Mouse (Mus musculus): ENCODE data around the gene Lingo2.

Gene Lingo2

DNA sequence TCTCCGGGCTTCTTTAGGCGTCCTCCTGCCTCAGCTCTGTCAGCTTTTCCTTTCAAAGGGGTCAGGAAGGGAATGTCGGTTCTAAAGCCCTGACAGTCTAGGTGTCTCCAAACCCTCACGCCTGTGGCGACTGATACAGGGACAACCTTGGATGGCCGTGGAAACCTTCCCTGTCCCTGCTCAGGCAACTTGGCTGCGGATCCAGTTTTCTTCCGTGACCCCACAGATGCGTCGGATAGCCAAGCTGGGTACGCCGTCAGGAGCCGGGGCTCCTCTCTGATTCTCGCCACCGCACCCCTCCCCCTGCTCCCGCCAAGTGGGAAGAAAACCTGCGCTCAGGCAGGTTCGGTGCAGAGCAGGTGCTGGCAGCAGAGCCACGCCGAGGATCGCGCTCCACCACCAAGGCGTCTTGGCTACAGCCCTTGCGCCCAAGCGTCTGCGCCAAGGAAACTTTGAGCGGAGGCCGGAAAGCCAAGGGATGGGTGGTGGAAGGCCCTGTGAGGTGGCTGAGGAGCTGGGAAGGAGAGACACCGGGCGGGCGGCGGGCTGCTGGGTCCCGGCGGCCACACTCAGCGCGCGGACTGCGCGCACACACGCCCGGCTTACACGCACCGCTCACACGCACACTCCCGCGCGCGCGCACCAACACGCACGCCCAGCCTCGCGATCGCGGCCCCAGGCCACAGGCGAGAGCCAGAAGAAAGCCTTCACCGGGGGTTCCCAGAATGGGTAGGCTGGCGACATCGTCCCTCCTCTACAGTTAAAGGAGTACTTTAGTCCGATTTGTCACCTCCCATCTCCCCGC lies at the start of gene Lingo2:
Lingo2 (minus strand) TSS at position 598 of the 805 bp plus-strand sequence.
- no peak for DNase-seq (ENCODE audit: low spot score)

DNA sequence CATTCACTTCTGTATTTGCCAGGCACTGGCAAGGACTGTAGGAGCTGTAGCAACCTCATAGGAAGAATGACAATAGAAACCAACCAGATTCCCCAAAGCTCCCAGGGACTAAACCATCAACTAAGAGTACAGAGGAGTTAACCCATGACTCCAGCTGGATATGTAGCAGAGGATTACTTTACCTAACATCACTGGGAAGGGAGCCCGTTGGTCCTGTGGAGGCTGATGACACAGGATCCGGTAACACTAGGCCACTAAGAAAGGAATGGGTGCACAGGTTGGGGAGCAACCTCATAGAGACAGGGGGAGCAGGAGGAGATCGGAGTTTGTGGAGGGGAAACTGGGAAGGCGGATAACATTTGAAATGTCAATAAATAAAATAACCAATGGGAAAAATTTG lies 21.8 kb upstream of the Lingo2 start:
- DNase-seq (ENCODE audit: low spot score) = no peak

DNA sequence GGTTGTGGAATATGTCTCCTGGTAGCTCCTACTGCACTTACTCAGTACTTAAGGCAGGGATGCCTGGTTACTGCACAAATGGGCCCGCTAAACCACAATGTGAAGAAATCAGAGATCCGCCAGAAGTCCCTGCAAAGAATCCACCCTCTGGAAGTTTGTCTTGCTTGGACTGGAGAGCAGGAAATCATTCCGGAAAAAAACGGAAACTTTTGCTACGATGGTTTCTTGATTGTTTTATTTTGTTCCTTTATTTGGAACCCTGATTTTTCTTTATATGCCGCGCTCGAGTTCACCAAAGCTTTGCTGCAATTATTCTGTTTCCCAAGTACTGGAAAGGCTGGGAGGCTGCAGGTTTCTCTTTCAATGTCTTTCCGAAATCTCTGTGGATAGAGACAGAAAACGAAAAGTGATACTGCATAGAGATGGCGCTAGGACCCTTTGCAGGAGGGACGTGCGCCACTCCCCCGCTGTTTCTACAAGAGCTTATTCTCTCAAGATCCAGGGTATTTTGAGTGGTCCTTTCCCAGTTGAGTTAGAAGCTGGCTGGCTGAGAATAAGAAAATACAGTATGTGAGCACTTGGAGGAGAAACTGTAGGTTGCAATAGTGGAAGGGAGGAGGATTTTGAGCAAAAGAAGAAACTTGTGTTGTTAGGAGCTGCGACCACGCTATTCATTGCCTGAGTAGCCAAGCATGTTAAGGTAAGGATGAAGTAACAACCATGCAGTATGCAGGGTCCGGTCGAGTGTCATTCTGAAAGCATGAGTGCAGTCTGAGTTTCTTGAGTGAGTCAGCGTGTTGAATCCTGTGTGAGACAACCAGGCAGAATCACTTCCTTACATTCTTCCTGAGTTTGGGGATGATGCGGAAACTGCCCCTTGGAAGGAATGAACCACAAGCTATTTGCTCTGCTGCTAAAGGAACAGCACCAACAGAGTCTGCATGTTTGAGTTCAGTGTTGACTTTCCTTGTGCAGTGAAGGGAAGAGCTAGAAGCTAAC lies 1.2 kb upstream of the Lingo2 start:
- no peak for DNase-seq (ENCODE audit: low spot score)

DNA sequence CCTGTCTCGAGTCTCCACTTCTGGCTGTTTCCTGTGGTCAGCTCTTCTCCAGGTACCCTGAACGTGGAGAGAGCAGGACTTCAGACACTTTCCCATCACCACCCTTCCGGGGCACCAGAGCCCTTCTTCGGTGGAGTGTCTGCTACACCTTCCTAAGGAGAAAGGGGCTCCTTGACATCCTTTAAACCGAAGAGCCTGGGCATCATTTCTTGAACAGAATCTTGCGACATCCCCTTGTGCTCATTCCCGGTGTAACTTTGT lies 338 bp upstream of the Lingo2 start:
- no peak for DNase-seq (ENCODE audit: low spot score)

DNA sequence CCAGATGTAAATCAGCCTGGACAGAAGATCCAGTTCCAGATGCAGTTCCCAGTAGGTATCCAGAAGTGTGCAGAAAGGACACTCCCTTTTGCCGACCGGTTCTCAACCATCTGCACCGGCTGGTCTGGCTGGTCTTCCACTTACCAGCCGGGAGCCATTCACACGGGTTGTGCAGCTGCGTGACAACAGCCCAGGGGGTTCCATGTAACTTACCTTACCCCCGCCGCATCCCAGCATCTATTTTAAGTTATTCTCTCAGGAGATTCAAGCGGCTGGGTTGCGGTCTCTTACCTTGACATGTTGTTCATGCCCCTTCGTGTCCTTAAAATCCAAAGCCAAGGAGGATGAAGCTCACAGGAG lies 777 bp downstream of the Lingo2 start:
- no peak for DNase-seq (ENCODE audit: low spot score)

DNA sequence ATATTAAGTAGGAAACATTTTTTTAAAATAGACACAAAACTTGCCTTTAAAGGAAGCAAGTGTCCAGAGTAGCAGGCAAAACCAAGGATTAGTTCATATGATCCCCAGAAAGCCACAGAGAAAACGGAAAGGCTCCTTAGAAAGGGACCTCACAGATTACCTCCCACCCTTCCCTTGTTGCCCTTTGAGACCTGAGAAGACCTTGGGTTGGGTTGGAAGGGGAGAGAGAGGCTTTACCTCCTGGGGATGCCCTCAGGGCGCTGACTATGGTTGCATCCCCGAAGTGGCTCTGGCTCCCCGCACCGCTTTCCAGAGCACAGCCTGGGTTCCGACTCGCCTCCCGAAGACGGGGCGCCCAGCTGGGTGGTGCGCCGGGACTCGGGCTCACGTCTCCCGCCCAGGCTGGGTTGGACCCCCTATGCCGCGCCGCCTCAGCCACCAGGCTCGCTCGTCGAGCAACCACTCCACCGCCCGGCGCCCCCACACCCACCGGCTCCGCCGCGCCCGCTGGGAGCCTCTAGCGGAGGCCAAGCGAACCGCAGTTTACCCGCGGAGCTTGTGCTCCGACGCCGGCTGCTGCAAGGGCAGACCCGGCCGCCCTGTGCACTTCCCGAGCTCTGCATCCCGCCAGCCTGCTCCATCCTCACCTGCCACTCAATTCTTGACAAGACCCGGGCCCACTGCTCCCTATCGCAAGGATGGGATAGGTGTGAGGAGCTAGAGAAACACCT lies 1.4 kb downstream of the Lingo2 start:
- no peak for DNase-seq (ENCODE audit: low spot score)

DNA sequence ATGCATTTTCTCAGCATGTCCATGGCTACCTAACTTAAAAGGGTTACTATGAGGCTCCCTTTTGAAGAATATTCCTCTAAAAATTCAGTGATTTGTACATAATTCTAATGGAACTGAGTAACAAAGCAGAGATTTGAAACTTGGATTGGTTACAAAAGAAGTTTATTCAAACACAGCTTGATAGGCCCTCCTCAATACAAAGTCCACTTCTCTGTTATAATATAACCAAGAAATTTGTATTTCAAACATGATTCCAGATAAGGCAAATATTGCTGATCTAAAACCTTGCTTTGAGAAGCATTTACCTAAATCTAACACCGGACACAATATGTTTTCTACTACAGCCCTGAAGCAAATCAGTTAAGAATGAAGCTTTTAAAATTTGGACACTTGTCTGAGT lies 60.7 kb downstream of the Lingo2 start:
- no peak for DNase-seq (ENCODE audit: low spot score)

DNA sequence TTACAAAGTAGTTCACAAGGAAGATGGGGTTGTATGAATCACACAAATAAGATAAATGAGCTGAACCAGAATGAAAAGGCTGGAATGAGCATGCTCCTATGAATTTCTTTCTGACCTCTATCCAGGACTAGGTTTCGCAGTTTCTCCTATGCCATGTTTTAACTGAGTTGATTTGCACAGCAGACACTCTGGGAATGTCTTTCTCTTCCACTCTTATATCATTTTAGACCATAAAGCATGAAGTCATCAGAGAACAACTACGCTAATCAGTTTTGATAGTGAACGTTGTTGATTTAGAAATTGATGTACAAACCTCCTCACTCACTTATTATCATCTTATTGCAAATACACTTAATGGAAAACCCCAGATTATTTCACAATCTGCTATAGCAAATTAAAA lies 61.2 kb downstream of the Lingo2 start:
- no peak for DNase-seq (ENCODE audit: low spot score)

DNA sequence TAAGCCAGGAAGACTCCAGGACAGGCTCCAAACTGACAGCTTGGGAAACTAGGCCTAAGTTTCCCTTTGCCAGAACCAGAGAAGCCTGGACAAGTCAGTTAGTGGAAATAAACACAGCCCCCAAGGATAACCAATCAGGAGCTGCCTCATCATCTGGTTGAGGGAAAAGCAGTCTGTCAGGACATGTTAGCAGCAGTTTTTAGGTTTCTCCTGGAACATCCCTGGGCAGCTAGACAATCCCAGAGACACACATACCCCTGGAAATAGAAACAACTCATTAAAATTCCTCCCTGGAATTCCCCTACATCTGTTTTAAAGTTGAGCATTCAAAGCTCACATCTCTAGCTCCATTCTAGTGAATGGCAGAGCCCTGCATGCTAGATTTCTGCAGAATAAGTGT lies 76.8 kb downstream of the Lingo2 start:
- DNase-seq (ENCODE audit: low spot score) = no peak

DNA sequence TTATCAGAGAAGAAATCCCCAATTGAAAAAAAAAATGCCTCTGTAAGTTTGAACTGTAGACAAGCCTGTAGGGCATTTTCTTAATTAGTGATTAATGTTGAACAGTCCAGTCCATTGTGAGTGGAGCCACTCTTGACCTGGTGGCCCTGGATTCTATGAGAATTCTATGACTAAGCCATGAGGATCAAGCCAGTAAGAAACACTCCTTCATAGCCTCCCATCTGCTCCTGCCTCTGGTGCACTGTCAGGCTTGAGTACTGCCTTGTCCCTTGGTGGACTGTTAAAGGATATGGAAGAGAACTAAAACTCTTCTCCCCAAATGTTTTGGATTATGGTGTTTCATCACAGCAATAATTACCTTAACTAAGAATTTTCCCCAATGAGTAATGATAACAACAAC lies 126.6 kb downstream of the Lingo2 start:
- DNase-seq (ENCODE audit: low spot score) = no peak

DNA sequence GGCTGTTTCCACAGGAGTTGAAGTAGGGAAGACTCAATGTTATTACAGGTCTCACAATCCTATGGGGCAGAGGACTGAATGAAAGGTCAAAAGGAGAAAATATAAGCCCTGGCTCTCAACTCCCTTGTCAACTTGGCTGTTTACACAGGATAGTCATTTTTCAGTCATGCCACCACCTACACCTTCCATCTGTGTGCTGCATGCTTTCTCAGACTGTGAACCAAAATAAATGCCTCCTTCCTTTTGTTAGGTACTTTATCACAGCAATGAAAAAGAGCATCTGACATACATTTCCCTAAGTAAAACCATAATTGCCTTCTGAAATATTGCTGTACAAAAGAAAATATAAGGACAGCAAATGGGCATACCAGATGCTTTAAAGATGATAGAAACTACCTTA lies 129.6 kb downstream of the Lingo2 start:
- no peak for DNase-seq (ENCODE audit: low spot score)

DNA sequence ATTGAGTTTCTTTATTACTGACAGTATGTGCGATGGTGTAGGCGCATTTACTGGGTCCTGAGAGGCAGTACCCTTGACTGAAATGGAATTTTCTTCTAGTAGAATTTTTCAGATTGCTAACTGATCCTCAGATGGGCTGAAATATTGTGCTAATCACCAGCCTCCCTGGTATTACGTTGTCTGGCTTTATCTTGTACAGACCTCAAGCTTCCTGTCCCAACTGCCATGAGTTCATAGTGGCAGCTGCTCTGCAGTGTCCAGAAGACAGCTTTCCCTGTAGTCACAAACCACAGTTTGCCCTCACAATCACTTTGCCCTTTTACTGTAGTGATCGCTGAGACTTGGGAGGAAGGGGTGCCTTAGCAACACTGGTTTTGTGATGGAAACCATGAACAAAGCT lies 176.5 kb downstream of the Lingo2 start:
- no peak for DNase-seq (ENCODE audit: low spot score)

DNA sequence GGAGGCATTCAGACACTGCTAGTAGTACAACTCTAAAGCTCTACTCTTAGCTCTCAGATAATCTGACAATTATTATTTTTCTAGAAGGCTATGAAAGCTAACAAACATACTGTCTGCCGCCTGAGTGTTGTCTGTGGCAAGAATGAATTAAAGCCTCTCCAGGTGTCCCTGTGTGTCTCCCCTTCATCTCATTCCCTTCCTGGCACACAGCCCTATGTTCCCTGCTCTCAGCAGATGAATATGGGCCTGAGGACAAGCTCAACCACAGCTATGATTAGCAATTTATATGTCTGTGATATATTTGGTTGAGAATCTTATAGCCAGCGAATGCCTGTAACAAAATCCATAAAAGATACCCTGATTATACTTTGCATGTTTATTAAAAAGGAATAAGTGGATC lies 220.9 kb downstream of the Lingo2 start:
- DNase-seq (ENCODE audit: low spot score) = no peak

DNA sequence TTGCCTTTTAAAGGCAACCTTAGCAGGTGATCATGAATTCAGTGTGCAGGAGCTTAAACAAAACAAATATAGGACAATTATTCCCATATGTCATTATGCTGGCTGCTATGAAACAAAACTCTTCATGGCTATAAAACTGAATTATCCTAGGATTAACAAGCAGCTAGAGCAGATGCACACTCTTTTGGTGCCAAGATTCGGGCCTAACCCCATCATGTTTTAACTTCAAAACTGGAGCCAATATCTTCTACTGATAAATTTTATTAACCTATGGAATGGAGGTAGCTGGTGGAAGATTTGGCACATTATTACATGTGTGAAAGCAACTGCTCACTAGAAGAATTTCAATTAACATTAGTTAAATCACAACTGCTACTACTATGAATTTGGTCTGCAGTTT lies 235.1 kb downstream of the Lingo2 start:
- DNase-seq (ENCODE audit: low spot score) = no peak

DNA sequence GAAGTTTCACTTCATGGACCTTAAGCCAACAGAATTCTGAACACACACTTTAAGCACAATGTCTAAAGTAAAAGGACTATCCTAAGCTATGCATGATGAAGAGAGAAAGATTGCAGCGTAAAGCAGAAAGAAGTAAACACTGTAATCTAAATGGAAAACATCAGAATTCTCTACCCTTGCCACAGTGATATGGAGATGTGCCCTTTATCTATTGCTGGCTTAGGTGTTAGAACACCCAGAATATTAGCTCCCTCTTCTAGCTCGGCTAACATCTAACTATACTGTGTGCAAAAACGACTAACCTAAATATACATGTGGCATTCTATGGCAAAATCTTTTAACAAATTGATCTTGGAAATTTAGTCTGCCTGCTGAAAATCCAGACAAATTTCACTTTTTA lies 252.7 kb downstream of the Lingo2 start:
- no peak for DNase-seq (ENCODE audit: low spot score)

DNA sequence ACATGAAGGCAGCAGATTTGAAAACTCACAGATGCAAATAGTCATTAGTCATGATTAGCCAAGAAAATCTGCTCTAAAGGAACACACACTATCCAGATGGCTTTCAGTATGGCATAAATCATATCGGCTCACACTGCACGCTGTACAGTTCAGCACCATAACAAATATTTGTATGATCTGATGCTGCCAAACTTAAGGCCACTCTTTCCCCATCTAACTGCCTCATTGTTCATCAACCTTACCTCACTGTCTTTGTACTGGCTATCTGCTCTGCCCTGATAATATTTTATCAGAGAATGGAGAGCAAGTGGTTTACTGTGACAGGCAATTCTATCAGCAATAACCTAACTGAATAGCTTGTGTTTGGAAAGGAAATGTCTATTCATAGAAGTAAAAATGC lies 254.7 kb downstream of the Lingo2 start:
- DNase-seq (ENCODE audit: low spot score) = no peak

DNA sequence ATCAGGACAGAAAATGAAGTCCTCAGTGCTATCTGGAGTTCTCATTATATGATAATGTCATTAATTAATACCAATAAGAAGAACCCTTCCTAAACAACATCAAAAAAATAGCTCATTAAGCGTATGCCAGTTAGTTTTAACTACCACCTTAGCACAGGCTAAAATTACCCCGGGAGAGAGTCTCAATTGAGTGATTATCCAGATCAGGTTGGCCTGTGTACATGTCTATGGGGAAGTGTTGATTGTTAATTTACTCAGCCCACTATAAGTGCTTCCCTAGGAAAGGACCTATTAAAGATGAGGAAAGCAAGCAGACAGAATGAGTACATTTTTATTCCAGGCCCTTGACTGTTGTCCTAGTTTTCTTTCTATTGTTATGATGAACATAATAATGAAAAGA lies 291.6 kb downstream of the Lingo2 start:
- DNase-seq (ENCODE audit: low spot score) = no peak

DNA sequence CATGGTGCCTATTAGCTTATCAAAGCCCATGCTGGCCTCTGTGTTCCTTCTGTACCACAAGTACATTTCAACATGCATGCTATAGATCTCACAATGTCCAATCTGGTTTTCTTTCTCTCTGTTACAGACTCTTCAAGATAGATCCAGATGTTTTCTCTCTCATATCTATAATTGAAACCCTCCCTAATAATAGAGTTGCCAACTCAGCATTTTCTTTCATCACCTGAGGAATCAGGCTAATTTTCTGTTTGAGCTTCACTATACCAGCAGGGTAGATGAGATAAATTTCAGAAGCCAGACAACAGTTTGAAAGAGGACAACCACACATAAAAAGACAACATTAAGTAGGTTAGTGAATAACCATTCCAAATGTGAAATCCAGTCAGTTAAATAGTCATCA lies 303.8 kb downstream of the Lingo2 start:
- DNase-seq (ENCODE audit: low spot score) = no peak

DNA sequence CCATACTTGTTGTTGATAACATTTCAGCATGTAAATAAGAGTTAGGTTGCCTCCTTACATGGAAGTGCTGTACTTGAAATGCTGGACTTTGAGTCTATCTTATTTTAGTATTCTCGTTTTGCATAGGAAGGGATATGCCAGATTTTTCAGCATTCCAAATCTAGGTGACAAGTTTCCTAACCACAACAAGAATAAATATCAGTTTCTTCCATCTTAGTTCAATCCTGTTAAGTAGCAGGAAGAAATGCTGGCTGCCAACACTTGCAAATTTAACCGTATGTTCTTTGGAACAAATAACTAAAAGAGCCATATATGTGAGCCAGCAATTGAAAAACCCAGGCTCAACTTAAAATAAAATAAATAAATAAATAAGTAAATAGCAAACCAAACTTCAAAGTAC lies 315.9 kb downstream of the Lingo2 start:
- no peak for DNase-seq (ENCODE audit: low spot score)

DNA sequence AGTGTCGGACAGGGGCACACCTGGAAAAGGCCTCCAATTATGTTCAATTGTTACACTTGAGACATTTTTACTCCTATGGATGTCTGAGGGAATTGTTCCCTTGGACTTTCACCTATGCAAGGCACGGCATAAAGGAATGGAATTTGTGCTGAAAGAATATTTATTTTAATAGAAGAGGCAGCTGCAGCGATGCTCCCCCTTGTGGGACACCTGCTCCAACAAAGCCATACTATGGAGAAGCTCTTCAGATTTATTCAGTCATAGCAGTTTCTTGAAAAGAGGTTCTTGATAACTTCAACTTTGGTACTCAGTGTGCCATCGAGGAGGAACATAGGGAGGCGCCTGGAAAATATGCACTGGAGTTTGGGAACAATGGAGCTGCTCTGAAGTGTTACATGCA lies 374.7 kb downstream of the Lingo2 start:
- DNase-seq (ENCODE audit: low spot score) = no peak

DNA sequence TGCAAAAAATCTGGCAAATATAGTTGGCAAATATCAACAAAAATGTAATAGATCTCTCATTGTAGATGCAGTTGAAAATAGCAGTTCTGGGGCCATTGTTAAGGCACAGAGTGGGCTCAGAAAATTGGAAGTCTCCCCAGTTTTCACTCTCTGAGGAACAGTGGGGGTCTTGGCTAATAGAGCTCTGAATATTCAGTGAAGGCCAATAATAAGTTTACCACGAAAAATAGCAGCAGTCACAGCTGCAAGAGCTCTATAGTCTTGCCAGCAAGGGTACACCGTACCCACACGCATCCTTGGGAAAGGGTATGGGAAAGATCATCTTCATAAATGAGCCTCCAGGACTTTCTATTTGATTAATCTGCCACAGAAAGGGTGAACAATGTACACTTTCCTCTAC lies 375.3 kb downstream of the Lingo2 start:
- no peak for DNase-seq (ENCODE audit: low spot score)

DNA sequence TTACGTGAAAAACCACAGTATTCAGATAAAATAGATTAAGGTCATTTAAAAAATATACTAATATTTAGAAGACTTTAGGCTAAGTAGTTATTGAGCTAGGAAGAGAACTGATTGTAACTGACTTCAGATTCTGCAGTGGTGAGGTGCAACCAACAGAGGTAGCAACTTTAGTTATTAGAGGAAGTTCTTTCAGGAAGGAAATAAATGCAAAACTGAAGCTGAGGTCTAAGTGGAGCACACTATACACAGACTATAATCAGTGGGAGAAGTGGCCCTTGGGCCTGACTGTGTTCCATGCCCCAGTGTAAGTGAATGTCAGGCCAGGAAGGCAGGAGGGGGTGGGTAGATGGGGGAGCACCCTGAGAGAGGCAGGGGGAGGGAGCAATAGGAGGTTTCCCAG lies 385.0 kb downstream of the Lingo2 start:
- no peak for DNase-seq (ENCODE audit: low spot score)

DNA sequence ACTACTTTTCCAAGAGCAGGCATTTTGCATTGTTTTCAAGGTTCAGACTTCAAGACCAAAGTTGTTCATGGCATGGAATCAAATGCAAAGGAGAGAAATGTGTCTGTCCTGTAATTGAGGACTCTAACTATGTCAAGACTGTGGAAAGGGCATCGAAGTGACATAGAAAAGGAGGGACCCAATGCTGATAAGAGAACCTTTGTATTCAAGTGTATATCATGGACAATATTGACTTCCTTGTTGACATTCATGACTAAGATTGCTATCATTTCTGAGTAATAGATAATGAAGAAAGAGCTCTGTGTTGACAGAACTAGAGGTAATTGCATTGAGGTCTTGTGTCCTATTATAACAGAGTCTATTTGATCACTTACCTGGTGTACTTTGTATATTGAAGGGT lies 390.6 kb downstream of the Lingo2 start:
- DNase-seq (ENCODE audit: low spot score) = no peak

Data from MN1 (cell line).